Mouse (Mus musculus): ENCODE measurements around the gene Fancc. TPM values are rescaled to one million over a fixed set of nuclear protein-coding genes. Genes with fewer than 3 reads are reported as not detected.
"Not testable (repeated sequence)": the region's sequence is repeated elsewhere in the genome, so short reads cannot be mapped to it uniquely, and the experiment has no call there.

Gene Fancc
- total and polyA plus RNA-seq, 2 experiments from 2014 or later: 9.2 to 12.1 TPM

- 0 out of 2 replicates have a peak, but pooled peaks cover 2% of the 10 kb centered on the region for H3K4me1 ChIP-seq (ENCODE audit: insufficient read depth, low read length)
- TF ChIP-seq CTCF (IDR thresholded peaks at IDR 0.05): no peak
- H3K9me3 ChIP-seq (ENCODE audit: low read length): no peaks in the 10 kb centered on the region
- H3K4me2 ChIP-seq (ENCODE audit: low read depth, low read length, poor library complexity, severe bottlenecking): no peak overlapping the region
- ATAC-seq (ENCODE audit: low FRiP score) (no peak), DNase-seq (ENCODE audit: low spot score) (no peak)
- no peak overlapping the region for H3K27ac ChIP-seq (ENCODE audit: low read depth, low read length)
- H3K4me3 ChIP-seq (ENCODE audit: low read depth, low read length): no peak overlapping the region
- no peaks in the 10 kb centered on the region for H3K36me3 ChIP-seq (ENCODE audit: insufficient read depth, low read length)
- H3K9ac ChIP-seq (replicated peaks; ENCODE audit: low read length, poor library complexity, severe bottlenecking): no peak overlapping the region
- WGBS: 71% methylated on average over 6 of the region's 6 CpGs
- H3K27me3 ChIP-seq (ENCODE audit: insufficient read depth, low read length): no peaks in the 10 kb centered on the region
Observed at GRCm38 (mm10) chr13:63322756-63323155, 174.3 kb downstream of the Fancc start.

- ATAC-seq (ENCODE audit: low FRiP score): no peak
- Histone ChIP-seq H3K4me3 (ENCODE audit: low read depth, low read length) (no peak overlapping the region), H3K9me3 (ENCODE audit: low read length) (no peaks in the 10 kb centered on the region), H3K9ac (replicated peaks; ENCODE audit: low read length, poor library complexity, severe bottlenecking) (no peak overlapping the region), H3K27ac (ENCODE audit: low read depth, low read length) (no peak overlapping the region), H3K4me2 (ENCODE audit: low read depth, low read length, poor library complexity, severe bottlenecking) (no peak overlapping the region), H3K27me3 (ENCODE audit: insufficient read depth, low read length) (no peaks in the 10 kb centered on the region), H3K4me1 (ENCODE audit: insufficient read depth, low read length) (0 out of 2 replicates have a peak, but pooled peaks cover 2% of the 10 kb centered on the region), H3K36me3 (ENCODE audit: insufficient read depth, low read length) (no peaks in the 10 kb centered on the region)
- 75% methylated on average over 5 of the region's 5 CpGs for WGBS
- no peak for DNase-seq (ENCODE audit: low spot score)
- TF ChIP-seq CTCF (IDR thresholded peaks at IDR 0.05): no peak
Observed at GRCm38 (mm10) chr13:63321689-63322088, 175.4 kb downstream of the Fancc start.

GRCm38 (mm10) chr13:63319814-63320213 is 177.3 kb downstream of the Fancc start:
- Histone ChIP-seq H3K9me3 (ENCODE audit: low read length) (no peaks in the 10 kb centered on the region), H3K9ac (replicated peaks; ENCODE audit: low read length, poor library complexity, severe bottlenecking) (no peak overlapping the region), H3K36me3 (ENCODE audit: insufficient read depth, low read length) (no peaks in the 10 kb centered on the region), H3K4me2 (ENCODE audit: low read depth, low read length, poor library complexity, severe bottlenecking) (no peak overlapping the region), H3K27ac (ENCODE audit: low read depth, low read length) (no peak overlapping the region), H3K4me3 (ENCODE audit: low read depth, low read length) (no peak overlapping the region), H3K27me3 (ENCODE audit: insufficient read depth, low read length) (no peaks in the 10 kb centered on the region), H3K4me1 (ENCODE audit: insufficient read depth, low read length) (0 out of 2 replicates have a peak, but pooled peaks cover 2% of the 10 kb centered on the region)
- DNase-seq (ENCODE audit: low spot score) (no peak), ATAC-seq (ENCODE audit: low FRiP score) (no peak)
- WGBS: 96% methylated on average over 7 of the region's 7 CpGs
- no peak for TF ChIP-seq CTCF (IDR thresholded peaks at IDR 0.05)

GRCm38 (mm10) chr13:63317681-63318104 is 179.4 kb downstream of the Fancc start:
- Histone ChIP-seq H3K9ac (replicated peaks; ENCODE audit: low read length, poor library complexity, severe bottlenecking) (no peak overlapping the region), H3K4me2 (ENCODE audit: low read depth, low read length, poor library complexity, severe bottlenecking) (no peak overlapping the region), H3K4me3 (ENCODE audit: low read depth, low read length) (no peak overlapping the region), H3K9me3 (ENCODE audit: low read length) (no peaks in the 10 kb centered on the region), H3K27me3 (ENCODE audit: insufficient read depth, low read length) (no peaks in the 10 kb centered on the region), H3K27ac (ENCODE audit: low read depth, low read length) (no peak overlapping the region), H3K36me3 (ENCODE audit: insufficient read depth, low read length) (no peaks in the 10 kb centered on the region), H3K4me1 (ENCODE audit: insufficient read depth, low read length) (no peaks in the 10 kb centered on the region)
- no peak for TF ChIP-seq CTCF (IDR thresholded peaks at IDR 0.05)
- no peak for ATAC-seq (ENCODE audit: low FRiP score)
- 51% methylated on average over 7 of the region's 7 CpGs for WGBS
- DNase-seq (ENCODE audit: low spot score): no peak

DNA sequence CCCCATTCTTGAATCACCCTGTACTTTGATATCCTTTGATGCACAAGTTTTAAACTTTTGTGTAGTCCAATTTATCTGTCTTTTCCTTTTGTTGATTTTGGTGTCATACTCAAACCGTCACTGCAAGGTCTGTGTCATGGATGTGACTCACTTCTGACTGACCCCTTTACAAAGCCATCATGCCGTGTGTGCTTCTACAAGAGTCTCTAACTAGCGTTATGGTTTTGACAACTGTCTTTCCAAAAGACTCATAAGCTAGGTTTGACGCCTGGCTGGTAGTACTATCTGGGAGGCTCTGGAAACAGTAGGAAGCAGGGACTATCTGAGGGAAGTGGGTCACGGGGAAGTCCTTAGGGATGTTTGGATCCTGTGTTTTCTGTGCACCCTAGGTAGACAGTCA is 180.7 kb downstream of the Fancc start:
- H3K4me3 ChIP-seq (ENCODE audit: low read depth, low read length): no peak overlapping the region
- DNase-seq (ENCODE audit: low spot score) (no peak), ATAC-seq (ENCODE audit: low FRiP score) (no peak)
- H3K36me3 ChIP-seq (ENCODE audit: insufficient read depth, low read length): no peaks in the 10 kb centered on the region
- no peak for TF ChIP-seq CTCF (IDR thresholded peaks at IDR 0.05)
- H3K27ac ChIP-seq (ENCODE audit: low read depth, low read length): no peak overlapping the region
- H3K27me3 ChIP-seq (ENCODE audit: insufficient read depth, low read length): no peaks in the 10 kb centered on the region
- WGBS: 90% methylated on average over 5 of the region's 5 CpGs
- H3K9me3 ChIP-seq (ENCODE audit: low read length): no peaks in the 10 kb centered on the region
- no peaks in the 10 kb centered on the region for H3K4me1 ChIP-seq (ENCODE audit: insufficient read depth, low read length)
- no peak overlapping the region for H3K9ac ChIP-seq (replicated peaks; ENCODE audit: low read length, poor library complexity, severe bottlenecking)
- no peak overlapping the region for H3K4me2 ChIP-seq (ENCODE audit: low read depth, low read length, poor library complexity, severe bottlenecking)

DNA sequence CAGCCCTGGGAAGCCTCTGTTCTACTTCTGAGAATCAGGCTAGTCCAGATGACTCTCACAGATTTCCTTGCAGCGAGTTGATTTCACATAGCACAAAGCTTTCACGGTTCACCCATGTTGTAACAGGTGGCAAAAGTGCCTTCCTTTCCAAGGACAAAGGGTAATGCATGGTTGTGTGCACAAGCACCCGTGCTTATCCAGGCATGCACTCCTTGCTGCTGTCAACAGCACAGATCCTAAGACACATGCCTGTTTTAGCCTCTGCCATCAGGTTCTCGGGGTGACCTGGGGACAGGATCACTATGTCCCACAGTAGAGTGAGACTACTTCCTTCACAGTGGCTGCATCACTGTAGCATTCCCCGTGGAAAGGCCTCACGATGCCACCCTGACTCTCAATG is 181.3 kb downstream of the Fancc start:
- no peak for TF ChIP-seq CTCF (IDR thresholded peaks at IDR 0.05)
- Histone ChIP-seq H3K9ac (replicated peaks; ENCODE audit: low read length, poor library complexity, severe bottlenecking) (no peak overlapping the region), H3K27me3 (ENCODE audit: insufficient read depth, low read length) (no peaks in the 10 kb centered on the region), H3K4me2 (ENCODE audit: low read depth, low read length, poor library complexity, severe bottlenecking) (no peak overlapping the region), H3K9me3 (ENCODE audit: low read length) (no peaks in the 10 kb centered on the region), H3K27ac (ENCODE audit: low read depth, low read length) (no peak overlapping the region), H3K4me3 (ENCODE audit: low read depth, low read length) (no peak overlapping the region), H3K36me3 (ENCODE audit: insufficient read depth, low read length) (no peaks in the 10 kb centered on the region), H3K4me1 (ENCODE audit: insufficient read depth, low read length) (no peaks in the 10 kb centered on the region)
- no peak for DNase-seq (ENCODE audit: low spot score)
- ATAC-seq (ENCODE audit: low FRiP score): no peak
- 93% methylated on average over 6 of the region's 6 CpGs for WGBS

- not testable (repeated sequence) for DNase-seq (ENCODE audit: low spot score); H3K36me3 ChIP-seq (ENCODE audit: insufficient read depth, low read length); H3K9ac ChIP-seq (replicated peaks; ENCODE audit: low read length, poor library complexity, severe bottlenecking); H3K9me3 ChIP-seq (ENCODE audit: low read length); H3K4me1 ChIP-seq (ENCODE audit: insufficient read depth, low read length); H3K4me3 ChIP-seq (ENCODE audit: low read depth, low read length); H3K27ac ChIP-seq (ENCODE audit: low read depth, low read length); H3K4me2 ChIP-seq (ENCODE audit: low read depth, low read length, poor library complexity, severe bottlenecking); ATAC-seq (ENCODE audit: low FRiP score); H3K27me3 ChIP-seq (ENCODE audit: insufficient read depth, low read length)
- WGBS: 97% methylated on average over 4 of the region's 4 CpGs
Observed at GRCm38 (mm10) chr13:63315111-63315510, 182.0 kb downstream of the Fancc start.

Data from midbrain, postnatal 0 days (tissue).